Mouse (Mus musculus): Measurements from ENCODE around the gene Flvcr1. TPM values are rescaled to one million over a fixed set of nuclear protein-coding genes. Genes with fewer than 3 reads are reported as not detected.

Flvcr1 gene
- polyA plus RNA-seq, 1 experiment from 2014 or later: 8.5 TPM

- Histone ChIP-seq H3K4me3 (no peak overlapping the region), H3K36me3 (0 out of 2 replicates have a peak, but pooled peaks cover 4% of the 10 kb centered on the region), H3K9me3 (no peaks in the 10 kb centered on the region), H3K4me1 (0 out of 2 replicates have a peak, but pooled peaks cover 3% of the 10 kb centered on the region), H3K27me3 (ENCODE audit: insufficient read depth, poor library complexity, severe bottlenecking) (no peaks in the 10 kb centered on the region), H3K27ac (no peak overlapping the region)
- WGBS: 80% methylated on average over 1 of the region's 1 CpGs
- no peak for DNase-seq (ENCODE audit: low spot score)
Measured at GRCm38 (mm10) chr1:190998027-190998426, 27.9 kb downstream of the Flvcr1 start.

GRCm38 (mm10) chr1:190996346-190996877, 29.5 kb downstream of the Flvcr1 start:
- Histone ChIP-seq H3K27ac (no peak overlapping the region), H3K4me1 (0 out of 2 replicates have a peak, but pooled peaks cover 10% of the 10 kb centered on the region), H3K36me3 (0 out of 2 replicates have a peak, but pooled peaks cover 4% of the 10 kb centered on the region), H3K27me3 (ENCODE audit: insufficient read depth, poor library complexity, severe bottlenecking) (no peaks in the 10 kb centered on the region), H3K4me3 (no peak overlapping the region), H3K9me3 (no peaks in the 10 kb centered on the region)
- WGBS: 70% methylated on average over 6 of the region's 6 CpGs
- DNase-seq (ENCODE audit: low spot score): no peak

GRCm38 (mm10) chr1:190995548-190995947, 30.4 kb downstream of the Flvcr1 start:
- no peaks in the 10 kb centered on the region for H3K9me3 ChIP-seq
- peak; percentile 73 for DNase-seq (ENCODE audit: low spot score)
- no peak overlapping the region for H3K4me3 ChIP-seq
- H3K27ac ChIP-seq: no peak overlapping the region
- H3K27me3 ChIP-seq (ENCODE audit: insufficient read depth, poor library complexity, severe bottlenecking): no peaks in the 10 kb centered on the region
- 62% methylated on average over 7 of the region's 7 CpGs for WGBS
- H3K4me1 ChIP-seq: 0 out of 2 replicates have a peak, but pooled peaks cover 10% of the 10 kb centered on the region
- 0 out of 2 replicates have a peak, but pooled peaks cover 4% of the 10 kb centered on the region for H3K36me3 ChIP-seq

- DNase-seq (ENCODE audit: low spot score): no peak
- H3K9me3 ChIP-seq: no peaks in the 10 kb centered on the region
- 0 out of 2 replicates have a peak, but pooled peaks cover 10% of the 10 kb centered on the region for H3K4me1 ChIP-seq
- H3K4me3 ChIP-seq: no peak overlapping the region
- no peaks in the 10 kb centered on the region for H3K36me3 ChIP-seq
- WGBS: 79% methylated on average over 9 of the region's 9 CpGs
- no peaks in the 10 kb centered on the region for H3K27me3 ChIP-seq (ENCODE audit: insufficient read depth, poor library complexity, severe bottlenecking)
- no peak overlapping the region for H3K27ac ChIP-seq
Measured at GRCm38 (mm10) chr1:190989437-190990082, 36.4 kb downstream of the Flvcr1 start.

GRCm38 (mm10) chr1:190981412-190981811, 44.5 kb downstream of the Flvcr1 start:
- no peaks in the 10 kb centered on the region for H3K9me3 ChIP-seq
- WGBS: 72% methylated on average over 4 of the region's 4 CpGs
- H3K27ac ChIP-seq: peak overlapping the region; percentile 69
- no peak overlapping the region for H3K4me3 ChIP-seq
- DNase-seq (ENCODE audit: low spot score): no peak
- H3K4me1 ChIP-seq: peaks cover 41% of the 10 kb centered on the region
- H3K27me3 ChIP-seq (ENCODE audit: insufficient read depth, poor library complexity, severe bottlenecking): no peaks in the 10 kb centered on the region
- no peaks in the 10 kb centered on the region for H3K36me3 ChIP-seq

GRCm38 (mm10) chr1:190980470-190980869, 45.5 kb downstream of the Flvcr1 start:
- Histone ChIP-seq H3K27me3 (ENCODE audit: insufficient read depth, poor library complexity, severe bottlenecking) (no peaks in the 10 kb centered on the region), H3K4me1 (peaks cover 43% of the 10 kb centered on the region), H3K27ac (no peak overlapping the region), H3K9me3 (no peaks in the 10 kb centered on the region), H3K4me3 (no peak overlapping the region), H3K36me3 (peaks cover 8% of the 10 kb centered on the region; the same call in 1 of the 2 replicates)
- no peak for DNase-seq (ENCODE audit: low spot score)
- 88% methylated on average over 1 of the region's 1 CpGs for WGBS

- peaks cover 57% of the 10 kb centered on the region for H3K4me1 ChIP-seq
- H3K4me3 ChIP-seq: peak within 1 kb of the TSS; percentile 88
- under 1% methylated on average over 38 of the region's 38 CpGs for WGBS
- peak; percentile 96 for DNase-seq (ENCODE audit: low spot score)
- peaks cover 18% of the 10 kb centered on the region for H3K36me3 ChIP-seq
- no peaks in the 10 kb centered on the region for H3K9me3 ChIP-seq
- H3K27ac ChIP-seq: peak within 1 kb of the TSS; percentile 92
- H3K27me3 ChIP-seq (ENCODE audit: insufficient read depth, poor library complexity, severe bottlenecking): no peaks in the 10 kb centered on the region
Measured at GRCm38 (mm10) chr1:190979100-190979563, 46.8 kb downstream of the Flvcr1 start, which contains the start of gene Vash2. Vash2 (minus strand) TSS chr1:190979296.

- peak overlapping the region; percentile 92 for H3K27ac ChIP-seq
- peaks cover 62% of the 10 kb centered on the region for H3K4me1 ChIP-seq
- H3K4me3 ChIP-seq: peak overlapping the region; percentile 88
- H3K36me3 ChIP-seq: peaks cover 24% of the 10 kb centered on the region
- no peaks in the 10 kb centered on the region for H3K9me3 ChIP-seq
- H3K27me3 ChIP-seq (ENCODE audit: insufficient read depth, poor library complexity, severe bottlenecking): no peaks in the 10 kb centered on the region
- under 1% methylated on average over 46 of the region's 46 CpGs for WGBS
- DNase-seq (ENCODE audit: low spot score): no peak
Measured at GRCm38 (mm10) chr1:190978511-190979073, 47.4 kb downstream of the Flvcr1 start.

- peaks cover 68% of the 10 kb centered on the region for H3K4me1 ChIP-seq
- H3K9me3 ChIP-seq: no peaks in the 10 kb centered on the region
- H3K4me3 ChIP-seq: peak overlapping the region; percentile 88
- peaks cover 30% of the 10 kb centered on the region for H3K36me3 ChIP-seq
- no peaks in the 10 kb centered on the region for H3K27me3 ChIP-seq (ENCODE audit: insufficient read depth, poor library complexity, severe bottlenecking)
- DNase-seq (ENCODE audit: low spot score): no peak
- H3K27ac ChIP-seq: peak overlapping the region; percentile 92
- 0% methylated on average over 22 of the region's 22 CpGs for WGBS
Measured at GRCm38 (mm10) chr1:190978001-190978400, 48.0 kb downstream of the Flvcr1 start.

GRCm38 (mm10) chr1:190976887-190977573, 48.9 kb downstream of the Flvcr1 start:
- peak overlapping the region; percentile 92 for H3K27ac ChIP-seq
- WGBS: 35% methylated on average over 11 of the region's 11 CpGs
- peak overlapping the region; percentile 88 for H3K4me3 ChIP-seq
- DNase-seq (ENCODE audit: low spot score): no peak
- peaks cover 78% of the 10 kb centered on the region for H3K4me1 ChIP-seq
- peaks cover 39% of the 10 kb centered on the region for H3K36me3 ChIP-seq
- H3K27me3 ChIP-seq (ENCODE audit: insufficient read depth, poor library complexity, severe bottlenecking): no peaks in the 10 kb centered on the region
- H3K9me3 ChIP-seq: no peaks in the 10 kb centered on the region

GRCm38 (mm10) chr1:190974833-190975232, 51.1 kb downstream of the Flvcr1 start:
- peak overlapping the region; percentile 80 for H3K27ac ChIP-seq
- 42% methylated on average over 1 of the region's 1 CpGs for WGBS

GRCm38 (mm10) chr1:190974191-190974590, 51.8 kb downstream of the Flvcr1 start:
- peaks cover 72% of the 10 kb centered on the region for H3K4me1 ChIP-seq
- no peak overlapping the region for H3K4me3 ChIP-seq
- peaks cover 67% of the 10 kb centered on the region for H3K36me3 ChIP-seq
- H3K9me3 ChIP-seq: no peaks in the 10 kb centered on the region
- no peaks in the 10 kb centered on the region for H3K27me3 ChIP-seq (ENCODE audit: insufficient read depth, poor library complexity, severe bottlenecking)
- no peak for DNase-seq (ENCODE audit: low spot score)
- WGBS: 90% methylated on average over 8 of the region's 8 CpGs
- H3K27ac ChIP-seq: peak overlapping the region; percentile 80

More at GRCm38 (mm10) chr1:190974833-190975232, 51.1 kb downstream of the Flvcr1 start:
- peaks cover 61% of the 10 kb centered on the region for H3K36me3 ChIP-seq
- H3K27me3 ChIP-seq (ENCODE audit: insufficient read depth, poor library complexity, severe bottlenecking): no peaks in the 10 kb centered on the region
- no peak overlapping the region for H3K4me3 ChIP-seq
- DNase-seq (ENCODE audit: low spot score): no peak
- no peaks in the 10 kb centered on the region for H3K9me3 ChIP-seq
- H3K4me1 ChIP-seq: peaks cover 68% of the 10 kb centered on the region
